Mouse (Mus musculus) limb, embryonic 11.5 days (tissue): ENCODE data around the gene Dpp9. TPM values are rescaled to one million over a fixed set of nuclear protein-coding genes. Genes with fewer than 3 reads are reported as not detected.

Experiments used
- ATAC-seq: fragments of 200-750 bp; cut with Nextera tagmentation; 2 replicates; pipeline ENCODE4 v1.8.0; 2017; ENCODE audit warnings: low read depth; ENCODE audit not compliant: insufficient number of reproducible peaks, low FRiP score, low TSS enrichment
- DNase-seq: peaks from one replicate; pipeline ENCODE4 v3.0.0-alpha.2; 2015; ENCODE audit warnings: low spot score
- H3K27ac ChIP-seq: fragments of 300-500 bp; sonication (generic); replicated peaks from 2 replicates; pipeline ENCODE4 v1.5.1; 2014; ENCODE audit warnings: low read depth, mild to moderate bottlenecking, low read length
- H3K27me3 ChIP-seq: fragments of 300-500 bp; sonication (generic); 2 replicates; pipeline ENCODE4 v1.6.1; 2014; ENCODE audit warnings: mild to moderate bottlenecking, low read length, mixed read lengths; ENCODE audit not compliant: control insufficient read depth, insufficient read depth
- H3K36me3 ChIP-seq: fragments of 300-500 bp; sonication (generic); 2 replicates; pipeline ENCODE4 v1.6.1; 2014; ENCODE audit warnings: mild to moderate bottlenecking, low read length, moderate library complexity, mixed read lengths; ENCODE audit not compliant: control insufficient read depth, insufficient read depth
- H3K4me1 ChIP-seq: fragments of 300-500 bp; sonication (generic); 2 replicates; pipeline ENCODE4 v1.6.1; 2014; ENCODE audit warnings: low read length, mixed read lengths; ENCODE audit not compliant: control insufficient read depth, insufficient read depth
- H3K4me2 ChIP-seq: fragments of 300-500 bp; sonication (generic); 2 replicates; pipeline ENCODE4 v1.6.1; 2014; ENCODE audit warnings: low read depth, mild to moderate bottlenecking, moderate library complexity; ENCODE audit not compliant: severe bottlenecking
- H3K4me3 ChIP-seq: fragments of 300-500 bp; sonication (generic); 2 replicates; pipeline ENCODE4 v1.5.1; 2014; ENCODE audit warnings: low read depth, low read length
- H3K9ac ChIP-seq: fragments of 300-500 bp; sonication (generic); 2 replicates; pipeline ENCODE4 v1.6.1; 2014; ENCODE audit warnings: mild to moderate bottlenecking, low read length
- H3K9me3 ChIP-seq: fragments of 300-500 bp; sonication (generic); 2 replicates; pipeline ENCODE4 v1.6.1; 2016; ENCODE audit warnings: low read length; ENCODE audit not compliant: control insufficient read depth
- WGBS: fragments of 180-500 bp; shearing (Covaris S2); extraction: QIAGEN DNeasy Blood & Tissue Kit; methylation state at CpG from one replicate; pipeline ENCODE4 v1.1.7; 2014; 5-methylcytosine and 5-hydroxymethylcytosine counted together
- polyA plus RNA-seq: library from polyadenylated mRNA; unstranded; fragments of >200 nt; fragmentation: Nextera tagmentation; extraction: Ambion mirVana; gene quantifications from 2 replicates; pipeline ENCODE4 v1.2.1, GENCODE M21; 2014

Dpp9 gene
- polyA plus RNA-seq, 1 experiment from 2014 or later, result 34.3 TPM

DNA sequence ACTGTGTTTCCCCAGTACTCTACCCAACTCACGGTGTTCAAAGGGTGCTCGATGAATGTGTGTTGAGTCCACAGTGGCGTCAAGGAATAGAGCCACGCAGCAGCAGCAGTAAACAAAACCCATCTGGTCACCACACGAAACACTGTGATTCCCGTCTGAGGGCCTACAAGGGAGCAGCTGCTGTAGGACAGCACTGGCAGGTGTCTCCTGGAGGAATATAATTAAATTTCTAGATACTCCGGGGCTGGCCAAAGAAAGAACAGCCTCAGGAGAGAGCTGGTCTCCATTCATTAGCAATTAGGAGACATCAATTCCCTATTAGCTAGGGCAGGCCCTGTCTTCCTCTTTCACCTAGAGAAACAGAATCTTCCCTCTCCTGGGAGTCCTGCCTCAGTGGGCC is 26.9 kb upstream of the Dpp9 start:
- Histone ChIP-seq H3K9me3 (no peaks in the 10 kb centered on the region), H3K9ac (no peak overlapping the region), H3K4me1 (no peaks in the 10 kb centered on the region; the same call in 1 of the 2 replicates), H3K27ac (no peak overlapping the region), H3K27me3 (no peaks in the 10 kb centered on the region), H3K4me2 (no peak overlapping the region), H3K36me3 (no peaks in the 10 kb centered on the region), H3K4me3 (no peak overlapping the region)
- 65% methylated on average over 7 of the region's 7 CpGs for WGBS
- ATAC-seq (no peak), DNase-seq (no peak)

GRCm38 (mm10) chr17:56241541-56242401 is 23.1 kb upstream of the Dpp9 start:
- WGBS, result 1% methylated on average over 33 of the region's 33 CpGs
- Histone ChIP-seq H3K27me3 (no peaks in the 10 kb centered on the region), H3K9me3 (no peaks in the 10 kb centered on the region), H3K4me3 (no peak overlapping the region), H3K4me2 (no peak overlapping the region), H3K9ac (no peak overlapping the region), H3K4me1 (no peaks in the 10 kb centered on the region; the same call in 1 of the 2 replicates), H3K36me3 (no peaks in the 10 kb centered on the region), H3K27ac (no peak overlapping the region)
- 0 out of 2 replicates have a peak, but pooled peaks have one; percentile 47 for ATAC-seq
- peak; percentile 97 for DNase-seq

- H3K9ac ChIP-seq, result no peak overlapping the region
- H3K4me2 ChIP-seq, result no peak overlapping the region; the same call in 1 of the 2 replicates
- 6% methylated on average over 14 of the region's 14 CpGs for WGBS
- no peaks in the 10 kb centered on the region for H3K27me3 ChIP-seq
- no peaks in the 10 kb centered on the region for H3K36me3 ChIP-seq
- H3K4me3 ChIP-seq, result no peak overlapping the region
- ATAC-seq (no peak), DNase-seq (peak; percentile 74)
- H3K27ac ChIP-seq, result no peak overlapping the region
- H3K4me1 ChIP-seq, result peaks cover 3% of the 10 kb centered on the region
- H3K9me3 ChIP-seq, result no peaks in the 10 kb centered on the region
These were observed 15.2 kb upstream of the Dpp9 start for GRCm38 (mm10) chr17:56233818-56234469.

DNA sequence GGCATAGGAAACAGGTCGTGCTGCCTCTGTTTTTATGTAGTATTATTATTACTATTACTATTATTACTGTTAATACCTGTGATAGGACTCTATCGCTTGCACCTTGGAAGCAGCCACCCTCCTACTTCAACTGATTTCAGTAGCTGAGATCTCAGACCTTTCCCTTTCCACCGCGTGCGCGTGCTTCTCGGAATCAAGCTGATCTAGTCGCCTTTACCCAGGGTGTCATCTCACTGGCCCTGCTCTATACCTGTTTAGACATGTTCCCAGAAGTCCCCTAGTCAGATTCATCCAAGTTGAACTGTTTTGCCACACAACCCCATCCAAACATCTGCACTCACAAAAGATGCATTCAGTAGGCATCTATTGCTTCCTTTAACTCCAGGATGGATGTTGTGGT is 14.7 kb upstream of the Dpp9 start:
- Histone ChIP-seq H3K27ac (no peak overlapping the region), H3K4me3 (no peak overlapping the region), H3K4me1 (peaks cover 3% of the 10 kb centered on the region), H3K27me3 (no peaks in the 10 kb centered on the region), H3K4me2 (no peak overlapping the region), H3K36me3 (no peaks in the 10 kb centered on the region), H3K9ac (no peak overlapping the region), H3K9me3 (no peaks in the 10 kb centered on the region)
- ATAC-seq (no peak), DNase-seq (no peak)
- 50% methylated on average over 8 of the region's 8 CpGs for WGBS

GRCm38 (mm10) chr17:56229943-56230342 is 11.2 kb upstream of the Dpp9 start:
- Histone ChIP-seq H3K27me3 (no peaks in the 10 kb centered on the region), H3K4me1 (peaks cover 3% of the 10 kb centered on the region), H3K4me2 (no peak overlapping the region), H3K36me3 (no peaks in the 10 kb centered on the region), H3K9me3 (no peaks in the 10 kb centered on the region), H3K9ac (no peak overlapping the region), H3K27ac (no peak overlapping the region), H3K4me3 (no peak overlapping the region)
- no peak for DNase-seq
- whole genome bisulfite sequencing, result 71% methylated on average over 10 of the region's 10 CpGs
- no peak for ATAC-seq

DNA sequence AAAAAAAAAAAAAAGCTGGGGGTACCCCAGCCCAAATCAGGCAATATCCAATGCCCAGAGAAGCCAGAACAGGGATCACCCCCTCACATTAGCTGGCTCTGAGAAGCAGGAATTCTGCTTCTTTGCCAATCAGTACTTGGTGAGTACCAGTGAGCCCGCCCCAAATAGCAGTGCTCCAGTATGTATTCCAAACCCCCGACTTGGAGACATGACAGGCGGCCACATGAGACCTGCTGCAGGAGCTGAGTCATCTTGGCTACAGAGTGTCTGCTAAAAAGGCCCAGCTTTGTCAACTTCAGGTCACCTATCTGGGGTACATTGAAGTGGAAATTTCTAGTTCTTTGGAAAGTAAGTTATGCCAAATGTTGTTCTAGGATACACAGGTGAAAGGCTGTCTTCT is 7.9 kb upstream of the Dpp9 start:
- no peak overlapping the region for H3K4me3 ChIP-seq
- H3K27me3 ChIP-seq, result no peaks in the 10 kb centered on the region
- DNase-seq (no peak), ATAC-seq (no peak)
- H3K9me3 ChIP-seq, result no peaks in the 10 kb centered on the region
- H3K4me2 ChIP-seq, result no peak overlapping the region
- no peaks in the 10 kb centered on the region for H3K4me1 ChIP-seq
- WGBS, result 69% methylated on average over 3 of the region's 3 CpGs
- no peak overlapping the region for H3K27ac ChIP-seq
- H3K36me3 ChIP-seq, result no peaks in the 10 kb centered on the region
- H3K9ac ChIP-seq, result no peak overlapping the region

GRCm38 (mm10) chr17:56224916-56225315 is 6.2 kb upstream of the Dpp9 start:
- no peak overlapping the region for H3K4me2 ChIP-seq
- no peaks in the 10 kb centered on the region for H3K9me3 ChIP-seq
- H3K27ac ChIP-seq, result no peak overlapping the region
- no peaks in the 10 kb centered on the region for H3K27me3 ChIP-seq
- DNase-seq (no peak), ATAC-seq (no peak)
- H3K4me1 ChIP-seq, result no peaks in the 10 kb centered on the region
- H3K4me3 ChIP-seq, result no peak overlapping the region
- no peak overlapping the region for H3K9ac ChIP-seq
- no peaks in the 10 kb centered on the region for H3K36me3 ChIP-seq
- WGBS, result 70% methylated on average over 1 of the region's 1 CpGs

GRCm38 (mm10) chr17:56219805-56220204 is 1.1 kb upstream of the Dpp9 start:
- no peak overlapping the region for H3K4me2 ChIP-seq
- WGBS, result 60% methylated on average over 3 of the region's 3 CpGs
- H3K4me3 ChIP-seq, result no peak overlapping the region

More at GRCm38 (mm10) chr17:56219805-56220204, 1.1 kb upstream of the Dpp9 start:
- Histone ChIP-seq H3K27ac (no peak overlapping the region), H3K4me1 (peaks cover 10% of the 10 kb centered on the region; the same call in 1 of the 2 replicates), H3K36me3 (no peaks in the 10 kb centered on the region), H3K9me3 (no peaks in the 10 kb centered on the region), H3K9ac (no peak overlapping the region), H3K27me3 (no peaks in the 10 kb centered on the region)
- ATAC-seq (no peak), DNase-seq (no peak)
